Mouse (Mus musculus): Measurements from ENCODE around the gene Cyp2d40. TPM values are rescaled to one million over a fixed set of nuclear protein-coding genes. Genes with fewer than 3 reads are reported as not detected.
"Not testable (repeated sequence)": the region's sequence is repeated elsewhere in the genome, so short reads cannot be mapped to it uniquely, and the experiment has no call there.

Cyp2d40 gene
- polyA plus RNA-seq, 1 experiment from 2014 or later, result not detected

DNA sequence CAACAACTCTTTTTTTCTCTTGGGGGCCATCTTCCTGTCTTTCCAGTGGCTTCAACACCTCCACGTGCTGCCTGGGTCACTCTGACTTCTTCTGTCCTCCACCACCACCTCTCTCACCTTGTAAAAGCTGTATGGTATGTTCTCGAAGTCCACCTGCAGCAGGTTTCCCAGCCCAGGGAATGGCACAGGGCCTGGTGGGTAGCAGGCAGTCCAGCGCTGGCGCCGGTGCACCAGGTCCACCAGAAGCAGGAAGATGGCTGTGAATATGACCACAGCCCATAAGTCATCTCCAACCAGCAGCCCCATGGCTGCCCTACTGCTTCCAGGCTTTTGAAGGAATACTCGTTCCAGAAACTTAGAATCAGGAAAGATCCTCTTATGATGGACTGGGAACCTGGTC lies 29.9 kb upstream of the Cyp2d40 start:
- no peaks in the 10 kb centered on the region for H3K36me3 ChIP-seq (ENCODE audit: control insufficient read depth, insufficient read depth, low read length)
- H3K4me1 ChIP-seq (ENCODE audit: control insufficient read depth, insufficient read depth, low read length), result no peaks in the 10 kb centered on the region
- H3K4me3 ChIP-seq (ENCODE audit: low read depth, low read length), result no peak overlapping the region
- ATAC-seq (ENCODE audit: insufficient number of reproducible peaks, insufficient read depth, low FRiP score, low read depth), result peak; percentile 25; the same call in 1 of the 2 replicates
- peak overlapping the region; percentile 77; the same call in 1 of the 2 replicates for H3K27ac ChIP-seq (ENCODE audit: low read length)
- no peaks in the 10 kb centered on the region for H3K9me3 ChIP-seq (ENCODE audit: control insufficient read depth, low read depth, low read length)
- WGBS, result 78% methylated on average over 6 of the region's 6 CpGs
- no peaks in the 10 kb centered on the region for H3K27me3 ChIP-seq (ENCODE audit: control insufficient read depth, insufficient read depth, low read length)
- no peak overlapping the region for H3K4me2 ChIP-seq (replicated peaks; ENCODE audit: low read depth, low read length)
- no peak overlapping the region for H3K9ac ChIP-seq (replicated peaks; ENCODE audit: low read depth, low read length)

DNA sequence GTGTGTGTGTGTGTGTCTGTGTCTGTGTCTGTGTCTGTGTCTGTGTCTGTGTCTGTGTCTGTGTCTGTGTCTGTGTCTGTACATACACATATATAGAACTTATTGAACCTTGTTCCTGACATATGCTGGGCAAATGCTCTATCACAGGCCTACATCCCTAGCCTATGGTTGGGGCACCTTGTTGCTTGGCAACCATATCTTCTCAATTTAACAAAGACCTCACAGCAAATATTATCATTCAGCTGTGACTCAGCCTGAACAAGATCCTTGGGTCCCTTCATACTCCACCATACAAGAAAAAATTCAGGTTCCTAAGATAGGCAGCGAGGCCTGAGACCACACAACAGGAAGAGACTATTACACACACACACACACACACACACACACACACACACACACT lies 29.5 kb upstream of the Cyp2d40 start:
- Histone ChIP-seq H3K4me3 (ENCODE audit: low read depth, low read length) (no peak overlapping the region), H3K27ac (ENCODE audit: low read length) (peak overlapping the region; percentile 77; the same call in 1 of the 2 replicates), H3K36me3 (ENCODE audit: control insufficient read depth, insufficient read depth, low read length) (no peaks in the 10 kb centered on the region), H3K9me3 (ENCODE audit: control insufficient read depth, low read depth, low read length) (no peaks in the 10 kb centered on the region), H3K27me3 (ENCODE audit: control insufficient read depth, insufficient read depth, low read length) (no peaks in the 10 kb centered on the region), H3K4me2 (replicated peaks; ENCODE audit: low read depth, low read length) (no peak overlapping the region), H3K4me1 (ENCODE audit: control insufficient read depth, insufficient read depth, low read length) (no peaks in the 10 kb centered on the region), H3K9ac (replicated peaks; ENCODE audit: low read depth, low read length) (no peak overlapping the region)
- ATAC-seq (ENCODE audit: insufficient number of reproducible peaks, insufficient read depth, low FRiP score, low read depth), result no peak; the same call in 1 of the 2 replicates
- WGBS, result 83% methylated on average over 1 of the region's 1 CpGs

DNA sequence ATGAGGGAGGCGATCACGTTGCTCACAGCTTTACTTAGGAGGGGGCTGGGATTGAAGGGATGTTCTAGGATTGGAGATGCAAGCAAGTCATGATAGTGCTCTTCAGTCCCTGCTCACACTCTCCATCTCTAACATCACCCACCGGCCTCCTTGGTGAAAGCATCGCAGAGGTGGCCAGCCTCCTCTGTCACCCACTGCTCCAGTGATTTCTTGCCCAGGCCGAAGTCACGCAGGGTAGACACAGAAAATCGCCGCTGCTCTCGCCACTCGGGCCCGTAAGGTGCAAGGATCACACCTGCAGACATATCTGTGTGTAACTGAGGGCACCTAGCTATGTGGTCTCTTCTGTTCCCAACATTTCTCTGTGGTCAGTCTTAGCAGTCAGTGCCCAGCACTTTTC lies 28.6 kb upstream of the Cyp2d40 start:
- Histone ChIP-seq H3K4me2 (replicated peaks; ENCODE audit: low read depth, low read length) (no peak overlapping the region), H3K9me3 (ENCODE audit: control insufficient read depth, low read depth, low read length) (no peaks in the 10 kb centered on the region)

DNA sequence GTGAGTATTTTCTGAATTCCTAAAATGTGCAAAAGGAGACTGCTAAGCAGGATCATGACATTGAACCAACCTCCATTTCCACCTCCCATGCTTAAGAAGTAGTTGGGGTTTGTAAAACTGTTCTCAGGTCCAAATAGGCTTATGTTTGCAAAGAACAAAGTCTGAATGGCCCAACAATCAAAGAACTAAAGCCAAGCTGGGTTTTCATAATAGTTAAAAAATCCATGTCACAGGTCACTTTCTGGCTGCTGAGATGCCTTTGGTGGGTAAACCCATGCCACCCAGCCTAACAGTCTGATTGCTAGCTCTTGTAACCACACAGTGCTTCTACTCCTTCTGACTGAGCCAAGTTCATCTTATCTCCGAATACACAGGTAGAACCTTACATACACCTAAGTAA lies 20.6 kb upstream of the Cyp2d40 start:
- Histone ChIP-seq H3K4me1 (ENCODE audit: control insufficient read depth, insufficient read depth, low read length) (no peaks in the 10 kb centered on the region), H3K9me3 (ENCODE audit: control insufficient read depth, low read depth, low read length) (no peaks in the 10 kb centered on the region), H3K36me3 (ENCODE audit: control insufficient read depth, insufficient read depth, low read length) (no peaks in the 10 kb centered on the region), H3K4me2 (replicated peaks; ENCODE audit: low read depth, low read length) (no peak overlapping the region), H3K27me3 (ENCODE audit: control insufficient read depth, insufficient read depth, low read length) (no peaks in the 10 kb centered on the region), H3K4me3 (ENCODE audit: low read depth, low read length) (no peak overlapping the region), H3K9ac (replicated peaks; ENCODE audit: low read depth, low read length) (no peak overlapping the region), H3K27ac (ENCODE audit: low read length) (no peak overlapping the region)
- ATAC-seq (ENCODE audit: insufficient number of reproducible peaks, insufficient read depth, low FRiP score, low read depth), result no peak
- 79% methylated on average over 1 of the region's 1 CpGs for WGBS

More for the DNA sequence above, 28.6 kb upstream of the Cyp2d40 start:
- Histone ChIP-seq H3K9ac (replicated peaks; ENCODE audit: low read depth, low read length) (no peak overlapping the region), H3K4me3 (ENCODE audit: low read depth, low read length) (no peak overlapping the region), H3K36me3 (ENCODE audit: control insufficient read depth, insufficient read depth, low read length) (no peaks in the 10 kb centered on the region), H3K27me3 (ENCODE audit: control insufficient read depth, insufficient read depth, low read length) (no peaks in the 10 kb centered on the region), H3K4me1 (ENCODE audit: control insufficient read depth, insufficient read depth, low read length) (no peaks in the 10 kb centered on the region), H3K27ac (ENCODE audit: low read length) (no peak overlapping the region)
- ATAC-seq (ENCODE audit: insufficient number of reproducible peaks, insufficient read depth, low FRiP score, low read depth), result no peak
- WGBS, result 96% methylated on average over 11 of the region's 11 CpGs

DNA sequence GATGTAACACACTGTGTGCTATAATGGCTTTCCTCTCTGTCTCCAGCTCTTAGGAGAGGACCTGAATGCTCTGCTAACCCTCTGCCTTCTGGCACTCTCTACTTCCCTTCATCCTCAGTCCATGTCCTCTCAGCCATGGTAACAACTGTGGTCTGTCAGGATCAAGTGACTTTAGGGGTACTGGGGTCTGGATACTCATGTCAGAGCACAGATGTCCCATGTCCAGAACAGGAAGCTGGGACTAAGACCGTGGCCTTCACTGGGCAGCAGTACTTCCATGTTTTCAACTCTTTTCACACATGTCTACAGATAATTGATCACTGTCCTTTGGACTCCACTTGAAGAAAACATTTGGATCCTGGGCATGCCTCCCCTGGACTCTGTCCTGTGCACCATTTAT lies 19.8 kb upstream of the Cyp2d40 start:
- no peaks in the 10 kb centered on the region for H3K36me3 ChIP-seq (ENCODE audit: control insufficient read depth, insufficient read depth, low read length)
- 41% methylated on average over 1 of the region's 1 CpGs for WGBS
- ATAC-seq (ENCODE audit: insufficient number of reproducible peaks, insufficient read depth, low FRiP score, low read depth), result no peak

DNA sequence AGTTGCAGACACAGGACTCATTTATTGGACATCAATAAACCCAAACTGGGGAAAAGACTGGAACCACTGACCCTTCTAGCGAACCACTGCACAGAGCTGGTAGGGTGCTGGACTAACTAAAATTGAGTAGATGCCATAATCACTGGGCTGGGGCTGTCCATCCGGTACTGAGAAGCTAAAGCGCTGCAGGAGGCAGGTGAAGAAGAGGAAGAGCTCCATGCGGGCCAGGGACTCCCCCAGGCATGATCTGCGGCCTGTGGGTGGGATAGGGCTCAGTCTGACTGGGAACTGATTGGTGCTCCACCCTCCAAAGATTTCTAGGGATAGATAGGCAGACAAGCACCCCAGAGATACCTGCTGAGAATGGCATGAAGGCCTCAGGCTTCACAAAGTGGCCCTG lies 13.9 kb upstream of the Cyp2d40 start:
- not testable (repeated sequence) for H3K9ac ChIP-seq (replicated peaks; ENCODE audit: low read depth, low read length); ATAC-seq (ENCODE audit: insufficient number of reproducible peaks, insufficient read depth, low FRiP score, low read depth); H3K4me1 ChIP-seq (ENCODE audit: control insufficient read depth, insufficient read depth, low read length); H3K4me2 ChIP-seq (replicated peaks; ENCODE audit: low read depth, low read length); H3K4me3 ChIP-seq (ENCODE audit: low read depth, low read length); H3K27me3 ChIP-seq (ENCODE audit: control insufficient read depth, insufficient read depth, low read length); H3K36me3 ChIP-seq (ENCODE audit: control insufficient read depth, insufficient read depth, low read length); H3K27ac ChIP-seq (ENCODE audit: low read length); H3K9me3 ChIP-seq (ENCODE audit: control insufficient read depth, low read depth, low read length)
- WGBS, result 86% methylated on average over 5 of the region's 5 CpGs

More for the DNA sequence above, 19.8 kb upstream of the Cyp2d40 start:
- Histone ChIP-seq H3K27me3 (ENCODE audit: control insufficient read depth, insufficient read depth, low read length) (no peaks in the 10 kb centered on the region), H3K27ac (ENCODE audit: low read length) (no peak overlapping the region), H3K4me1 (ENCODE audit: control insufficient read depth, insufficient read depth, low read length) (no peaks in the 10 kb centered on the region), H3K9me3 (ENCODE audit: control insufficient read depth, low read depth, low read length) (no peaks in the 10 kb centered on the region), H3K4me2 (replicated peaks; ENCODE audit: low read depth, low read length) (no peak overlapping the region), H3K9ac (replicated peaks; ENCODE audit: low read depth, low read length) (no peak overlapping the region), H3K4me3 (ENCODE audit: low read depth, low read length) (no peak overlapping the region)

DNA sequence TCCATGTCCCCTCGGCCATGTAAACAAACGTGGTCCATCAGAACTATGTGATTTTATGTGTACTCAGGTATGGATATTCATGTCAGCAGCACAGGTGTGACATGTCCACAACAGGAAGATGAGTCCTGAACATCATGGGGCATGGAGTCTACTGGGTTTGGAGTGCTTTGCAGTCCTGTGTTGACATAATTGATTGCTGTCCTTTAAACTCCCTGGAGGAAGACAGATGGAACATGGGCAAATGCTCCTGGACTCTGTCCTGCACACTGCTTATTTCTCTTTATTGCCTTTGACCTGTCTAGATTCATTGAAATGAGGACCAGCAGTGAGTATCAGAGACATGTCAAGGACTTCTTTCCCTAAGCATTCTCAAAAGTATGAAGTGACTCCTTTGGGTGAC lies 2.0 kb upstream of the Cyp2d40 start:
- Histone ChIP-seq H3K27ac (ENCODE audit: low read length) (no peak overlapping the region), H3K4me1 (ENCODE audit: control insufficient read depth, insufficient read depth, low read length) (no peaks in the 10 kb centered on the region), H3K36me3 (ENCODE audit: control insufficient read depth, insufficient read depth, low read length) (no peaks in the 10 kb centered on the region), H3K4me2 (replicated peaks; ENCODE audit: low read depth, low read length) (no peak overlapping the region), H3K27me3 (ENCODE audit: control insufficient read depth, insufficient read depth, low read length) (no peaks in the 10 kb centered on the region), H3K9me3 (ENCODE audit: control insufficient read depth, low read depth, low read length) (no peaks in the 10 kb centered on the region), H3K4me3 (ENCODE audit: low read depth, low read length) (no peak overlapping the region), H3K9ac (replicated peaks; ENCODE audit: low read depth, low read length) (no peak overlapping the region)
- WGBS, result 81% methylated on average over 2 of the region's 2 CpGs
- no peak for ATAC-seq (ENCODE audit: insufficient number of reproducible peaks, insufficient read depth, low FRiP score, low read depth)

DNA sequence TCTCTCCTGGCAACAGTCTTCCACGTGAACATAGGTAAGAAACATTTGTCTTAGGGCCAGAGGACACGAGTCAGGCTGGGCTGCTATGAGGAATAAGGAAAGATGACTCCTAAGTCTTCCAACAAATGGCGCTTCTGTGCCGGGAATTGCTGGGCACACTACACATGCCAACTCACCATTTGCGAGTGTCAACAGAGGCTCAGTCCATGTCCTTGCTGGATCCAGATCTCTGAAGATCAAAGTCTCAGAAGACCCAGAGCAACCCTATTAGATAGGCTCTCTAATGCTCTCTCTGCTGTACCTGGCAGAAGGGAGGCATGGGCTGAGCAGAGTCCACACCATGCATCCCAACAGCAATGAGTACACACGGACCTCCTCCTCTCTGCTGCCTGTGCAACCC lies 898 bp upstream of the Cyp2d40 start:
- no peak overlapping the region for H3K9ac ChIP-seq (replicated peaks; ENCODE audit: low read depth, low read length)
- no peak for ATAC-seq (ENCODE audit: insufficient number of reproducible peaks, insufficient read depth, low FRiP score, low read depth)
- 79% methylated on average over 6 of the region's 6 CpGs for WGBS
- H3K9me3 ChIP-seq (ENCODE audit: control insufficient read depth, low read depth, low read length), result no peaks in the 10 kb centered on the region
- H3K27me3 ChIP-seq (ENCODE audit: control insufficient read depth, insufficient read depth, low read length), result no peaks in the 10 kb centered on the region
- H3K4me1 ChIP-seq (ENCODE audit: control insufficient read depth, insufficient read depth, low read length), result no peaks in the 10 kb centered on the region
- no peaks in the 10 kb centered on the region for H3K36me3 ChIP-seq (ENCODE audit: control insufficient read depth, insufficient read depth, low read length)
- H3K4me3 ChIP-seq (ENCODE audit: low read depth, low read length), result no peak overlapping the region
- H3K27ac ChIP-seq (ENCODE audit: low read length), result no peak overlapping the region
- no peak overlapping the region for H3K4me2 ChIP-seq (replicated peaks; ENCODE audit: low read depth, low read length)

DNA sequence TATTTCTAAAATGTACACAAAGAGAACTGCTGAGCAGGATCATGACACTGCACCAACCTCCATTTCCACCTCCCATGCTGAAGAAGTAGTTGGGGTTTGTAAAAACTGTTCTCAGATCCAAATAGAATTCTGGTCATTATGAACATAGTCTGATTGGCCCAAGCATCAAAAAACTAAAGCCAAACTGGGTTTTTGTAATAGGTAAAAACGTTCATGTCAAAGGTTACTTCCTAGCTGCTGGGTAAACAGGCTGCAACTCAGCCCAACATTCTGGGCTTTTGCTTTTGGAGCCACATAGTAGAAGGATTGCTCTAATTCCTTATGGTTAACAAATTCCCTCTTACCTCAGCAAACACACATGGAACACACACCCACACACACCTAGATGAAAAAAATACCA lies 15.8 kb downstream of the Cyp2d40 start:
- no peak overlapping the region for H3K4me3 ChIP-seq (ENCODE audit: low read depth, low read length)
- ATAC-seq (ENCODE audit: insufficient number of reproducible peaks, insufficient read depth, low FRiP score, low read depth), result no peak
- H3K4me2 ChIP-seq (replicated peaks; ENCODE audit: low read depth, low read length), result no peak overlapping the region
- no peaks in the 10 kb centered on the region for H3K4me1 ChIP-seq (ENCODE audit: control insufficient read depth, insufficient read depth, low read length)
- H3K9ac ChIP-seq (replicated peaks; ENCODE audit: low read depth, low read length), result no peak overlapping the region
- H3K9me3 ChIP-seq (ENCODE audit: control insufficient read depth, low read depth, low read length), result no peaks in the 10 kb centered on the region
- 60% methylated on average over 1 of the region's 1 CpGs for WGBS
- no peak overlapping the region for H3K27ac ChIP-seq (ENCODE audit: low read length)
- no peaks in the 10 kb centered on the region for H3K36me3 ChIP-seq (ENCODE audit: control insufficient read depth, insufficient read depth, low read length)
- H3K27me3 ChIP-seq (ENCODE audit: control insufficient read depth, insufficient read depth, low read length), result no peaks in the 10 kb centered on the region

Measured in stomach, embryonic 14.5 days (tissue).